Mouse (Mus musculus) urinary bladder, postnatal 36 days (tissue): ENCODE results near the gene Arhgef7.
A peak's percentile ranks its signal among the peaks of the same experiment; 100 is the strongest.

Experiments
- DNase-seq, 2 experiments: peaks; one replicate each; pipeline ENCODE4 v3.0.0; 2022; ENCODE audit warnings: low spot score in 2 of 2, mixed read lengths in 1 of 2

Gene Arhgef7

GRCm38 (mm10) chr8:11767213-11767840, 39.8 kb downstream of the Arhgef7 start:
- no peak for DNase-seq

GRCm38 (mm10) chr8:11770001-11770400, 42.5 kb downstream of the Arhgef7 start:
- DNase-seq, result no peak

- no peak for DNase-seq
Observed at GRCm38 (mm10) chr8:11770521-11771080, 43.1 kb downstream of the Arhgef7 start.

- DNase-seq, result no peak
Observed at GRCm38 (mm10) chr8:11771608-11772007, 44.1 kb downstream of the Arhgef7 start.

- DNase-seq, result peak; percentile 84 to 89
Observed at GRCm38 (mm10) chr8:11774195-11775076, 46.9 kb downstream of the Arhgef7 start.

GRCm38 (mm10) chr8:11775889-11776288, 48.4 kb downstream of the Arhgef7 start:
- DNase-seq, result peak; percentile 48 to 74

GRCm38 (mm10) chr8:11776451-11777180, 49.1 kb downstream of the Arhgef7 start:
- DNase-seq, result no peak

GRCm38 (mm10) chr8:11777201-11777600, 49.7 kb downstream of the Arhgef7 start:
- DNase-seq, result peak in 1 of 2 experiments; percentile 6

- no peak for DNase-seq
Observed at GRCm38 (mm10) chr8:11778646-11779433, 51.3 kb downstream of the Arhgef7 start.

GRCm38 (mm10) chr8:11779844-11780634, 52.5 kb downstream of the Arhgef7 start:
- no peak for DNase-seq

GRCm38 (mm10) chr8:11780641-11781040, 53.1 kb downstream of the Arhgef7 start:
- no peak for DNase-seq

- no peak for DNase-seq
Observed at GRCm38 (mm10) chr8:11782607-11783006, 55.1 kb downstream of the Arhgef7 start.

- DNase-seq, result no peak
Observed at GRCm38 (mm10) chr8:11783861-11784594, 56.5 kb downstream of the Arhgef7 start.

GRCm38 (mm10) chr8:11785121-11785520, 57.6 kb downstream of the Arhgef7 start:
- DNase-seq, result no peak

GRCm38 (mm10) chr8:11785539-11786046, 58.1 kb downstream of the Arhgef7 start:
- no peak for DNase-seq

- DNase-seq, result peak; percentile 61 to 77
Observed at GRCm38 (mm10) chr8:11788252-11788651, 60.7 kb downstream of the Arhgef7 start.

GRCm38 (mm10) chr8:11789168-11789567, 61.6 kb downstream of the Arhgef7 start:
- no peak for DNase-seq

GRCm38 (mm10) chr8:11794956-11795355, 67.4 kb downstream of the Arhgef7 start:
- no peak for DNase-seq

- no peak for DNase-seq
Observed at GRCm38 (mm10) chr8:11797128-11797527, 69.6 kb downstream of the Arhgef7 start.
